Mouse (Mus musculus): Measurements from ENCODE around the gene Gprc5a.

Gene Gprc5a

GRCm38 (mm10) chr6:135074405-135074947, 9.0 kb downstream of the Gprc5a start:
- no peak for DNase-seq (ENCODE audit: low spot score in 2 of 2)

GRCm38 (mm10) chr6:135076202-135076601, 10.8 kb downstream of the Gprc5a start:
- DNase-seq (ENCODE audit: low spot score in 2 of 2) = no peak

GRCm38 (mm10) chr6:135078420-135078819, 13.0 kb downstream of the Gprc5a start:
- no peak for DNase-seq (ENCODE audit: low spot score in 2 of 2)

GRCm38 (mm10) chr6:135083991-135084502, 18.6 kb downstream of the Gprc5a start:
- DNase-seq (ENCODE audit: low spot score in 2 of 2) = no peak

GRCm38 (mm10) chr6:135085703-135086102, 20.3 kb downstream of the Gprc5a start:
- no peak for DNase-seq (ENCODE audit: low spot score in 2 of 2)

GRCm38 (mm10) chr6:135087721-135088451, 22.4 kb downstream of the Gprc5a start:
- DNase-seq (ENCODE audit: low spot score in 2 of 2) = peak; percentile 68 to 84

GRCm38 (mm10) chr6:135089786-135090185, 24.3 kb downstream of the Gprc5a start:
- no peak for DNase-seq (ENCODE audit: low spot score in 2 of 2)

GRCm38 (mm10) chr6:135090661-135091060, 25.2 kb downstream of the Gprc5a start:
- no peak for DNase-seq (ENCODE audit: low spot score in 2 of 2)

GRCm38 (mm10) chr6:135092798-135093470, 27.5 kb downstream of the Gprc5a start:
- no peak for DNase-seq (ENCODE audit: low spot score in 2 of 2)

GRCm38 (mm10) chr6:135100787-135101472, 35.5 kb downstream of the Gprc5a start:
- DNase-seq (ENCODE audit: low spot score in 2 of 2) = no peak

GRCm38 (mm10) chr6:135102736-135103303, 37.4 kb downstream of the Gprc5a start:
- no peak for DNase-seq (ENCODE audit: low spot score in 2 of 2)

- DNase-seq (ENCODE audit: low spot score in 2 of 2) = no peak
Observed at GRCm38 (mm10) chr6:135107014-135107413, 41.6 kb downstream of the Gprc5a start.

- no peak for DNase-seq (ENCODE audit: low spot score in 2 of 2)
Observed at GRCm38 (mm10) chr6:135112411-135113113, 47.1 kb downstream of the Gprc5a start.

GRCm38 (mm10) chr6:135113114-135113436, 47.6 kb downstream of the Gprc5a start:
- no peak for DNase-seq (ENCODE audit: low spot score in 2 of 2)

GRCm38 (mm10) chr6:135116479-135116878, 51.0 kb downstream of the Gprc5a start:
- no peak for DNase-seq (ENCODE audit: low spot score in 2 of 2)

GRCm38 (mm10) chr6:135118183-135118582, 52.7 kb downstream of the Gprc5a start, which contains the start of gene Gprc5d:
Gene Gprc5d (minus strand): TSS chr6:135118283.
- DNase-seq (ENCODE audit: low spot score in 2 of 2) = no peak

GRCm38 (mm10) chr6:135124755-135125380, 59.4 kb downstream of the Gprc5a start:
- DNase-seq (ENCODE audit: low spot score in 2 of 2) = no peak

GRCm38 (mm10) chr6:135133086-135133485, 67.6 kb downstream of the Gprc5a start:
- no peak for DNase-seq (ENCODE audit: low spot score in 2 of 2)

GRCm38 (mm10) chr6:135133486-135133885, 68.0 kb downstream of the Gprc5a start:
- no peak for DNase-seq (ENCODE audit: low spot score in 2 of 2)
